Mouse (Mus musculus): Measurements from ENCODE around the gene Lamp1. TPM values are rescaled to one million over a fixed set of nuclear protein-coding genes. Genes with fewer than 3 reads are reported as not detected.

Lamp1 gene
- polyA plus RNA-seq, 1 experiment: 531 TPM

GRCm38 (mm10) chr8:13180408-13180807 is 21.4 kb downstream of the Lamp1 start:
- Histone ChIP-seq H3K79me2 (ENCODE audit: control insufficient read depth, insufficient read depth) (no peaks in the 10 kb centered on the region), H3ac (ENCODE audit: control insufficient read depth, insufficient read length) (no peak overlapping the region), H3K36me3 (ENCODE audit: control insufficient read depth, insufficient read depth) (peaks cover 23% of the 10 kb centered on the region), H3K27me3 (ENCODE audit: control insufficient read depth, insufficient read depth, insufficient read length) (no peaks in the 10 kb centered on the region), H3K4me2 (ENCODE audit: low read depth) (no peak overlapping the region), H3K4me3 (no peak overlapping the region)
- TF ChIP-seq E2F4 (IDR thresholded peaks at IDR 0.05; ENCODE audit: insufficient read depth) (no peak), SRF (IDR thresholded peaks at IDR 0.05; ENCODE audit: control insufficient read depth, insufficient read length, low read depth) (no peak), POLR2A (IDR thresholded peaks at IDR 0.05; ENCODE audit: insufficient read length, low read depth) (no peak), TCF3 (IDR thresholded peaks at IDR 0.05; ENCODE audit: insufficient read length, low read depth) (no peak), TCF12 (IDR thresholded peaks at IDR 0.05; ENCODE audit: insufficient read depth, poor library complexity, severe bottlenecking) (no peak), POLR2AphosphoS2 (IDR thresholded peaks at IDR 0.05; ENCODE audit: insufficient read length, low read depth) (no peak), MYOD1 (IDR thresholded peaks at IDR 0.05; ENCODE audit: control insufficient read depth in 1 of 3, insufficient read length in 2 of 3, low read depth in 2 of 3) (no peak), REST (IDR thresholded peaks at IDR 0.05; ENCODE audit: insufficient read depth, insufficient read length) (no peak), CEBPB (IDR thresholded peaks at IDR 0.05; ENCODE audit: insufficient read depth, poor library complexity, severe bottlenecking) (no peak), MYOG (IDR thresholded peaks at IDR 0.05; ENCODE audit: control insufficient read depth in 1 of 3, insufficient read depth in 1 of 3, insufficient read length in 2 of 3, low read depth in 2 of 3) (no peak), USF1 (IDR thresholded peaks at IDR 0.05; ENCODE audit: low read depth) (no peak), MAX (IDR thresholded peaks at IDR 0.05; ENCODE audit: low read depth) (no peak)

GRCm38 (mm10) chr8:13180911-13181690 is 22.1 kb downstream of the Lamp1 start:
- Histone ChIP-seq H3K4me2 (ENCODE audit: low read depth) (no peak overlapping the region), H3ac (ENCODE audit: control insufficient read depth, insufficient read length) (no peak overlapping the region), H3K79me2 (ENCODE audit: control insufficient read depth, insufficient read depth) (no peaks in the 10 kb centered on the region), H3K27me3 (ENCODE audit: control insufficient read depth, insufficient read depth, insufficient read length) (no peaks in the 10 kb centered on the region), H3K4me3 (no peak overlapping the region), H3K36me3 (ENCODE audit: control insufficient read depth, insufficient read depth) (peaks cover 20% of the 10 kb centered on the region)
- TF ChIP-seq MYOG (IDR thresholded peaks at IDR 0.05; ENCODE audit: control insufficient read depth in 1 of 3, insufficient read depth in 1 of 3, insufficient read length in 2 of 3, low read depth in 2 of 3): peak in 1 of 3 experiments; percentile 44
- peak; percentile 30 for TF ChIP-seq POLR2AphosphoS2 (IDR thresholded peaks at IDR 0.05; ENCODE audit: insufficient read length, low read depth)
- TF ChIP-seq USF1 (IDR thresholded peaks at IDR 0.05; ENCODE audit: low read depth): no peak

GRCm38 (mm10) chr8:13181691-13181976 is 22.7 kb downstream of the Lamp1 start:
- Histone ChIP-seq H3K4me2 (ENCODE audit: low read depth) (no peak overlapping the region), H3K79me2 (ENCODE audit: control insufficient read depth, insufficient read depth) (no peaks in the 10 kb centered on the region), H3ac (ENCODE audit: control insufficient read depth, insufficient read length) (no peak overlapping the region), H3K27me3 (ENCODE audit: control insufficient read depth, insufficient read depth, insufficient read length) (no peaks in the 10 kb centered on the region), H3K4me3 (no peak overlapping the region), H3K36me3 (ENCODE audit: control insufficient read depth, insufficient read depth) (peaks cover 15% of the 10 kb centered on the region)
- TF ChIP-seq POLR2AphosphoS2 (IDR thresholded peaks at IDR 0.05; ENCODE audit: insufficient read length, low read depth) (no peak), SRF (IDR thresholded peaks at IDR 0.05; ENCODE audit: control insufficient read depth, insufficient read length, low read depth) (no peak), CEBPB (IDR thresholded peaks at IDR 0.05; ENCODE audit: insufficient read depth, poor library complexity, severe bottlenecking) (no peak), MAX (IDR thresholded peaks at IDR 0.05; ENCODE audit: low read depth) (no peak), TCF3 (IDR thresholded peaks at IDR 0.05; ENCODE audit: insufficient read length, low read depth) (no peak), E2F4 (IDR thresholded peaks at IDR 0.05; ENCODE audit: insufficient read depth) (no peak), REST (IDR thresholded peaks at IDR 0.05; ENCODE audit: insufficient read depth, insufficient read length) (no peak), MYOG (IDR thresholded peaks at IDR 0.05; ENCODE audit: control insufficient read depth in 1 of 3, insufficient read depth in 1 of 3, insufficient read length in 2 of 3, low read depth in 2 of 3) (no peak), TCF12 (IDR thresholded peaks at IDR 0.05; ENCODE audit: insufficient read depth, poor library complexity, severe bottlenecking) (no peak), POLR2A (IDR thresholded peaks at IDR 0.05; ENCODE audit: insufficient read length, low read depth) (no peak), MYOD1 (IDR thresholded peaks at IDR 0.05; ENCODE audit: control insufficient read depth in 1 of 3, insufficient read length in 2 of 3, low read depth in 2 of 3) (no peak), USF1 (IDR thresholded peaks at IDR 0.05; ENCODE audit: low read depth) (no peak)

GRCm38 (mm10) chr8:13186819-13187218 is 27.9 kb downstream of the Lamp1 start:
- H3K27me3 ChIP-seq (ENCODE audit: control insufficient read depth, insufficient read depth, insufficient read length): no peaks in the 10 kb centered on the region
- H3K36me3 ChIP-seq (ENCODE audit: control insufficient read depth, insufficient read depth): peaks cover 5% of the 10 kb centered on the region
- TF ChIP-seq TCF3 (IDR thresholded peaks at IDR 0.05; ENCODE audit: insufficient read length, low read depth): no peak
- no peak for TF ChIP-seq MAX (IDR thresholded peaks at IDR 0.05; ENCODE audit: low read depth)
- no peak for TF ChIP-seq SRF (IDR thresholded peaks at IDR 0.05; ENCODE audit: control insufficient read depth, insufficient read length, low read depth)
- TF ChIP-seq REST (IDR thresholded peaks at IDR 0.05; ENCODE audit: insufficient read depth, insufficient read length): no peak
- TF ChIP-seq USF1 (IDR thresholded peaks at IDR 0.05; ENCODE audit: low read depth): no peak
- no peak for TF ChIP-seq MYOG (IDR thresholded peaks at IDR 0.05; ENCODE audit: control insufficient read depth in 1 of 3, insufficient read depth in 1 of 3, insufficient read length in 2 of 3, low read depth in 2 of 3)
- TF ChIP-seq CEBPB (IDR thresholded peaks at IDR 0.05; ENCODE audit: insufficient read depth, poor library complexity, severe bottlenecking): no peak
- no peak for TF ChIP-seq POLR2AphosphoS2 (IDR thresholded peaks at IDR 0.05; ENCODE audit: insufficient read length, low read depth)
- no peak overlapping the region for H3K4me3 ChIP-seq
- peak overlapping the region; percentile 36 for H3K4me2 ChIP-seq (ENCODE audit: low read depth)
- H3K79me2 ChIP-seq (ENCODE audit: control insufficient read depth, insufficient read depth): no peaks in the 10 kb centered on the region
- no peak overlapping the region for H3ac ChIP-seq (ENCODE audit: control insufficient read depth, insufficient read length)

GRCm38 (mm10) chr8:13187229-13187628 is 28.3 kb downstream of the Lamp1 start:
- TF ChIP-seq USF1 (IDR thresholded peaks at IDR 0.05; ENCODE audit: low read depth) (no peak), CEBPB (IDR thresholded peaks at IDR 0.05; ENCODE audit: insufficient read depth, poor library complexity, severe bottlenecking) (no peak), TCF12 (IDR thresholded peaks at IDR 0.05; ENCODE audit: insufficient read depth, poor library complexity, severe bottlenecking) (no peak), E2F4 (IDR thresholded peaks at IDR 0.05; ENCODE audit: insufficient read depth) (no peak), MYOD1 (IDR thresholded peaks at IDR 0.05; ENCODE audit: control insufficient read depth in 1 of 3, insufficient read length in 2 of 3, low read depth in 2 of 3) (no peak), TCF3 (IDR thresholded peaks at IDR 0.05; ENCODE audit: insufficient read length, low read depth) (no peak), REST (IDR thresholded peaks at IDR 0.05; ENCODE audit: insufficient read depth, insufficient read length) (no peak), POLR2AphosphoS2 (IDR thresholded peaks at IDR 0.05; ENCODE audit: insufficient read length, low read depth) (no peak), MAX (IDR thresholded peaks at IDR 0.05; ENCODE audit: low read depth) (no peak), SRF (IDR thresholded peaks at IDR 0.05; ENCODE audit: control insufficient read depth, insufficient read length, low read depth) (no peak), MYOG (IDR thresholded peaks at IDR 0.05; ENCODE audit: control insufficient read depth in 1 of 3, insufficient read depth in 1 of 3, insufficient read length in 2 of 3, low read depth in 2 of 3) (no peak), POLR2A (IDR thresholded peaks at IDR 0.05; ENCODE audit: insufficient read length, low read depth) (no peak)
- Histone ChIP-seq H3K4me3 (no peak overlapping the region), H3K4me2 (ENCODE audit: low read depth) (peak overlapping the region; percentile 50), H3K79me2 (ENCODE audit: control insufficient read depth, insufficient read depth) (no peaks in the 10 kb centered on the region), H3K27me3 (ENCODE audit: control insufficient read depth, insufficient read depth, insufficient read length) (no peaks in the 10 kb centered on the region), H3ac (ENCODE audit: control insufficient read depth, insufficient read length) (no peak overlapping the region), H3K36me3 (ENCODE audit: control insufficient read depth, insufficient read depth) (peaks cover 5% of the 10 kb centered on the region)
